Mouse (Mus musculus) neural tube, embryonic 11.5 days (tissue): ENCODE data around the gene Six2. TPM values are rescaled to one million over a fixed set of nuclear protein-coding genes. Genes with fewer than 3 reads are reported as not detected.

Experiments used
- ATAC-seq: fragments of 200-750 bp; cut with Nextera tagmentation; 2 replicates; pipeline ENCODE4 v1.8.0; 2017; ENCODE audit warnings: moderate number of reproducible peaks, mild to moderate bottlenecking, moderate TSS enrichment, moderate library complexity; ENCODE audit not compliant: insufficient read depth, low FRiP score, low TSS enrichment
- DNase-seq: peaks from one replicate; pipeline ENCODE4 v3.0.0-alpha.2; 2015; ENCODE audit warnings: low spot score
- H3K27ac ChIP-seq: fragments of 300-500 bp; sonication (generic); 2 replicates; pipeline ENCODE4 v1.5.1; 2014; ENCODE audit warnings: low read depth, mild to moderate bottlenecking, low read length
- H3K27me3 ChIP-seq: fragments of 300-500 bp; sonication (generic); 2 replicates; pipeline ENCODE4 v1.6.1; 2014; ENCODE audit warnings: mild to moderate bottlenecking, low read length, mixed read lengths; ENCODE audit not compliant: control insufficient read depth, insufficient read depth
- H3K36me3 ChIP-seq: fragments of 300-500 bp; sonication (generic); 2 replicates; pipeline ENCODE4 v1.6.1; 2014; ENCODE audit warnings: mild to moderate bottlenecking, low read length, moderate library complexity, mixed read lengths; ENCODE audit not compliant: control insufficient read depth, insufficient read depth
- H3K4me1 ChIP-seq: fragments of 300-500 bp; sonication (generic); 2 replicates; pipeline ENCODE4 v1.6.1; 2014; ENCODE audit warnings: low read length, mixed read lengths; ENCODE audit not compliant: control insufficient read depth, insufficient read depth
- H3K4me2 ChIP-seq: fragments of 300-500 bp; sonication (generic); 2 replicates; pipeline ENCODE4 v1.6.1; 2014; ENCODE audit warnings: low read depth, mild to moderate bottlenecking, moderate library complexity
- H3K4me3 ChIP-seq: fragments of 300-500 bp; sonication (generic); 2 replicates; pipeline ENCODE4 v1.5.1; 2014; ENCODE audit warnings: low read depth, low read length
- H3K9ac ChIP-seq: fragments of 300-500 bp; sonication (generic); 2 replicates; pipeline ENCODE4 v1.6.1; 2014; ENCODE audit warnings: mild to moderate bottlenecking, low read length
- H3K9me3 ChIP-seq: fragments of 300-500 bp; sonication (generic); 2 replicates; pipeline ENCODE4 v1.6.1; 2016; ENCODE audit warnings: low read length; ENCODE audit not compliant: control insufficient read depth
- WGBS: fragments of 180-500 bp; shearing (Covaris S2); extraction: QIAGEN DNeasy Blood & Tissue Kit; methylation state at CpG from one replicate; pipeline ENCODE4 v1.1.7; 2014; 5-methylcytosine and 5-hydroxymethylcytosine counted together
- polyA plus RNA-seq: library from polyadenylated mRNA; unstranded; fragments of >200 nt; fragmentation: Nextera tagmentation; extraction: Ambion mirVana; gene quantifications from 2 replicates; pipeline ENCODE4 v1.2.1, GENCODE M21; 2014

The Six2 gene
- polyA plus RNA-seq, 1 experiment from 2014 or later: 1.5 TPM

DNA sequence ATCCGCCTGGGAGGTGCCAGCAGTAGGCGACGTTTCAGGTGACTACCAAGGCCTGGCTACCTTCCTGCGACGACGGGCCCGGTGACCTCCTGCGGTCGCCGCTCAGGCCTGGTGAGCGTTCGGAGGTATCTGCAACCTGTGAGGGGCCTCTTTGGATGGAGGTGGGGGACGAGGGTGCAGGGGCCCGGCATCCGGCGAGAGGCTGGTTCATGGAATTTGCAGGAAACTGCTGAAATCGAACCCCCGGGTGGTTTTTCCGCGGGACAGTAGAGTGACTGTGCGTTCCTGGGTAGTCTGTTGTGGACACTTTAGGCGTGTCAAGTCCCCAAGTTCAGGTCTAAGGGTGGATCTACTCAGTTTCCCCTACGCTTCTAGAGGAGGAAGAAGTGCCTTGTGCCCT is 4.5 kb upstream of the Six2 start:
- Histone ChIP-seq H3K4me1 (peaks cover 8% of the 10 kb centered on the region; the same call in 1 of the 2 replicates), H3K9me3 (no peaks in the 10 kb centered on the region), H3K9ac (no peak overlapping the region), H3K27ac (no peak overlapping the region), H3K36me3 (no peaks in the 10 kb centered on the region), H3K4me2 (no peak overlapping the region), H3K27me3 (peaks cover 63% of the 10 kb centered on the region), H3K4me3 (no peak overlapping the region)
- no peak for ATAC-seq
- DNase-seq: no peak
- WGBS: 2% methylated on average over 23 of the region's 23 CpGs

DNA sequence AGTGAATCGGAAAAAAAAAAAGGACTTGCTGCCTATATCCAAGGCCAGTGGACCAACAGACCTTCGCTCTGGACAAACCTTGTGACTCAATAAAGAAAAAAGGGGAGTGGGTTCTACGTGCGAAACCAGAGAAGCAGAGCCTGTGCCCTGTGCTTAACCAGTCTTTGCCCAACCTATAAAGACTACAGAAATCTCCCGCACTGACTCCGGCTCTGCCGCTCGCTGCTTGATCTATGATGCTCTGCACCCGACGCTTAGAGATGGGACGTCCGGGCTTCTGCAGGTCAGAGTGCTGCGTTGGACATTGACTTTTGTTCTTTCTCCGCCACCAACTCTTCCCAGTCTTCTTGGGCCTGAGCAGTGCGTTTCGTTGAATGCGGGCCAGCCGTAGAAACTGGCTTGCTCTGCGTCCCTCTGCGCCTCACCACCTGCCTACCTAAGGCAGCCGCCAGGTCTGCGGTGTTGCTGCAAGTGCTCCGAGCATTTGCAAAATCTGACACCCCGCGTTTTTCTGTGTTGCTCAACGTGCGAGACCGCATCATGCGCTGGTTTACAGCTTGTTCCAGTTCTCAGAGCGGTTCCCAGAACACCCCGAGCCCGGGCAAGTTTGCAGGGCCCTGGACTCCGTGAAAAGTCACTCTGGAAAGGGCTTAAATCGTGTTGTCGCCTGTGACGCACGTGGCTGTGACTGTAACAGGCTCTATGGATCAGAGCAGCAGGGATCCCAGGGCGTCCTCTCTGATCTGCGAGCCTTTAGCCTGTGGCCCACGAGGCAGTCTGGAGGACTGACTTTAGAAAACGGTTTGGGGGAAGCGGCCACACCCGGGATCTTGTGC is 3.8 kb upstream of the Six2 start:
- H3K36me3 ChIP-seq: no peaks in the 10 kb centered on the region
- no peak overlapping the region for H3K27ac ChIP-seq
- H3K27me3 ChIP-seq: peaks cover 68% of the 10 kb centered on the region
- no peak for ATAC-seq
- peak; percentile 60 for DNase-seq
- no peak overlapping the region for H3K4me3 ChIP-seq
- H3K4me1 ChIP-seq: peaks cover 10% of the 10 kb centered on the region; the same call in 1 of the 2 replicates
- H3K9ac ChIP-seq: no peak overlapping the region
- 1% methylated on average over 43 of the region's 43 CpGs for WGBS
- H3K9me3 ChIP-seq: no peaks in the 10 kb centered on the region
- no peak overlapping the region for H3K4me2 ChIP-seq

DNA sequence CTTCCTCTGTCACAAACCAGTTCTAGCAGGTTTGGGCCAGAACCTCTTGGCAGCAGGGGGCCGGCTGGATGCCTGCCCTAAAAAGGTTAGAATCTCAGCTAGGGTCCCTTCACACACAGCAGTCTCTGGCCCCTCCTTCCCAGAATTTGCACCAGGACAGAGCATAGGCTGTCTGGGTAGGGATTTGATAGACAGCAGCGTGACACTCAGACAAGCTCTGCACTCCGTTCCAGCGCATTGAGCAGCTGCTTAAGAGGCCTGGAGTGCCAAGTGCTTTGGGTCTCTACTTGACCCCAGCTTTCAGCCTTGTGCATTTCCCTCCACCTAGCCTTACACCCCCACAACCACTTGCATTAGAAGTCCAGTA is 2.9 kb upstream of the Six2 start:
- Histone ChIP-seq H3K36me3 (no peaks in the 10 kb centered on the region), H3K4me2 (no peak overlapping the region), H3K27me3 (peaks cover 77% of the 10 kb centered on the region), H3K9ac (no peak overlapping the region), H3K4me1 (peaks cover 10% of the 10 kb centered on the region; the same call in 1 of the 2 replicates), H3K4me3 (no peak overlapping the region), H3K27ac (no peak overlapping the region), H3K9me3 (no peaks in the 10 kb centered on the region)
- ATAC-seq: no peak
- 1% methylated on average over 4 of the region's 4 CpGs for WGBS
- peak; percentile 52 for DNase-seq

DNA sequence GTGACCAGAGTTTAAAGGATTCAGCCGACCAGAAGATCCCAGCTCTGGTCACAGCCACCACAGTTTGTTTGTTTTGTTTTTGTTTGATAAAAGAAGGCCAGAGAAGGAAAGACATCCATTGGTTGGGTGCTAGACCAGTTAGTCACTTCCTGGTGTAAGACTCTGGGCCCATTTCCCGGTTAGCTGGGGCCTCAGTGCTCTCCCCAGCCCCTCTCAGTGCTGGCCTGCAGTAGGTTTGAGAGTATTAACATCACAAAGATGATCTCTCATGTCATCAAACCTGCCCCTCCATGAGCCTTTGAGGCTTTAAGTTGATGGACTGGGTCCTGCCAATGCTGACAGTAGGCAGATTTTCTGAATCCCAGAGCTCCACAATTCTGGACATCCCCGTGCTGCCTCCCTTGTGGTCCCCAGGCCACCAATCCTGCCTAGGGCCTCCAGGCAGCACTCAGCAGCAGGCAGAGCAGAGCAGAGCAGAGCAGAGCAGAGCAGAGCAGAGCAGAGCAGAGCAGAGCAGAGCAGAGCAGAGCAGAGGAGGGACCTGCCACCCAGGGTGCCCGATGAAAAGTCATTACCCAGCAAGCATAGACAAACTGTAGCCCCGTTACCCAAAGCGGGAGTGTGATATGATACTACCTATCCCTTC is 2.4 kb upstream of the Six2 start:
- peaks cover 83% of the 10 kb centered on the region for H3K27me3 ChIP-seq
- no peak overlapping the region for H3K4me2 ChIP-seq
- no peaks in the 10 kb centered on the region for H3K9me3 ChIP-seq
- no peak overlapping the region for H3K9ac ChIP-seq
- no peak overlapping the region for H3K4me3 ChIP-seq
- H3K36me3 ChIP-seq: no peaks in the 10 kb centered on the region
- 3% methylated on average over 6 of the region's 6 CpGs for WGBS
- ATAC-seq (no peak), DNase-seq (peak; percentile 32)
- H3K27ac ChIP-seq: no peak overlapping the region
- peaks cover 10% of the 10 kb centered on the region; the same call in 1 of the 2 replicates for H3K4me1 ChIP-seq

DNA sequence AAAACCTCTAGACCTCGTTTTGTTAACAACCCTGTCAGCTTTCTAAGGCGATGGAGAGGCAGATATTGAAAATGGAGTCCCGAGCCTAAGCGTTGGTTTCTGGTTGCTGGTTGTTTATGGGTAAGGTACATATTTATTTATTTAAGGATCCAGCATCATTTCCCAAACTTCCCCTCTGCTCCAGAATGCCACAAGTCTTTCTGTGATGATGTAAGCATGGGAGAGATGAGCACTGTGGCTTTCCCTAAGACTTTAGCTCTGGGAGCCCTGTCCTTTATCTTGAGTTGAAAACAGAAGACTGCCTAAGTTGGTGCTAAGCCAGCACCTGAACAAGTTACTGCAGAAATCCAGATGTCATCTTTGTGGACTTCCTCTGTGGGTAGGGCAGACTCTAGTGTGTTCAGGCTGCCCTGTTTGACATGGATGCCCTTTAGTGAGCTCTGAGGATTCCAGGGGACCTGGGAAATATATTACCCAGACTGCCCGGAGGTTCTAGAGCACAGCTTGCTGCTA is 1.8 kb upstream of the Six2 start:
- Histone ChIP-seq H3K27me3 (peaks cover 88% of the 10 kb centered on the region), H3K4me2 (no peak overlapping the region), H3K4me1 (peaks cover 10% of the 10 kb centered on the region; the same call in 1 of the 2 replicates), H3K4me3 (no peak overlapping the region), H3K9me3 (no peaks in the 10 kb centered on the region), H3K9ac (no peak overlapping the region), H3K27ac (no peak overlapping the region), H3K36me3 (no peaks in the 10 kb centered on the region)
- WGBS: 7% methylated on average over 5 of the region's 5 CpGs
- DNase-seq (peak; percentile 25), ATAC-seq (no peak)

DNA sequence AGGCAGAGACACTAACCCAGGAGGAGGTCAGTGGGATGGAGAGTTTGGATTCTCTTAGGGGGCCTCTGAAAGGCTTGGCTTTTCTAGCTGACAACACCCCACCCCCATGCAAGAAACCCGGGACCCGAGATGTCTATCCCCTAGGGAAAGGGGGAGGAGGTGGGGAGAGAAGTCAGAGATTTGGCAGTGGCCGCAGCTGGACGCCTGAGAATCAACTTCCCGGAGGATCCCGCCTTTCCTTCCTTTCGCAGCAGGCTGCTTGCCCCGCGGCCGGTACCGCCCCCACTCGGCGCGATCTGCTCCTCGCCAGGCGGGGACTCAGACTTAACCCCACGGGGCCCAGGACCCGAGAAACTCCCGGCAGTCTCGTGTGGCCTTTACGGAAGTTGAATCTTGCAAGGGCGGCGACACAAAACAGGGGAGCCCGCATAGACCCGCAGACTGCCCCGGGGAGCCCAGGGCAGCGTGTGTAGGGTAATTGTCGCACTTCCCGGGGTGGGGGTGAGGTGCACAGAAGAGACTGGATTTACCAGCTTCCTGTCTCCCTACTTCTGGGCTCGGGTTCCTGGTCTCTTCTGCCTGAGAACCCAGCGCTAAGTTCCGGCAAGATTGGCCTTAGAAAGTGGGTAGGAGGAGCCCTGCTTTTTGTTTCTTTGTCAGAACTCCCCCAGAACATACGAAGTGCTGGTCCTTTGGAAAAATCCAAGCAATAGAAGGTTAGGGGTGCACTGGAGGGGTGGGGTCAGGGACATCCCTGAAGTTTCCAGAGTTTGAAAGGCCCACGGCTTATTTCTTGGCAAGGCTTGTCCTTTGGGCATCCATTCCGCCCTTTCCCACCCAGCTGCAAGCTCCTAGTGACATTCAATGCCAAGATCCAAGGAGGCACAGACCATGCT is 1.1 kb upstream of the Six2 start:
- DNase-seq (peak; percentile 59), ATAC-seq (no peak)
- under 1% methylated on average over 35 of the region's 35 CpGs for WGBS
- Histone ChIP-seq H3K9ac (no peak overlapping the region), H3K4me3 (peak overlapping the region; percentile 10; the same call in 1 of the 2 replicates), H3K4me1 (peaks cover 10% of the 10 kb centered on the region; the same call in 1 of the 2 replicates), H3K4me2 (peak overlapping the region; percentile 58), H3K36me3 (no peaks in the 10 kb centered on the region), H3K27me3 (peaks cover 91% of the 10 kb centered on the region), H3K27ac (no peak overlapping the region), H3K9me3 (no peaks in the 10 kb centered on the region)

DNA sequence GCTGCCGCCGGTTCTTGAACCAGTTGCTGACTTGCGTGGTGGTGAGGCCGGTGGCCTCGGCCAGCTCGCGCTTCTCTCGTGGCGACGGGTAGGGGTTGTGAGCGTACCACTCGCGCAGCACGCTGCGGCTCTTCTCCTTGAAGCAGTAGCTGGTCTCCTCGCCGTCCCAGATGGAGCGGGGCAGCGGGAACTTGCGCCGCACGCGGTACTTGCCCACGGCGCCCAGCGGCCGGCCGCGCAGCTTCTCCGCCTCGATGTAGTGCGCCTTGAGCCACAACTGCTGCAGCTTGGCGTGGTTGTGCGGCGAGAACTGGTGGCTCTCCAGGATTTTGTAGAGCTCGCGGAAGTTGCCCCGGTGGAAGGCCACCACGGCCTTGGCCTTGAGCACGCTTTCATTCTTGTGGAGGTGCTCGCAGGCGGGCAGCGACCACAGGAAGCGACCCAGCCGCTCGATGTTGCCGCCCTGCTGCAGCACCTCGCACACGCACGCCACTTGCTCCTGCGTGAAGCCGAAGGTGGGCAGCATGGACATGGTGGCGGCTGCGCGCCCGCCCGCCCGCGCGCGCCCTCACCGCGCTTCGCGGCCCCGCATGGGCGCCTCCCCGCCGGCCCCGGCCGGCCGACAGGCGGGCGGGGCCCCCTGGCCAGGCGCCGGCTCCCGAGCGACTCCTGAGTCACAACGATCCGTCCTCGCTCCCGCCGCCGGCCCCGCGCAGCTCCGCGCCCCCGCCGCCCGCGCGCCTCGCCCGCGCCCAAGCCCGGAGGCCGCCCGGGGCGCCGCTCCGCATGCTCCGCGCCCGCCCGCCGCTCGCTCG is 446 bp downstream of the Six2 start:
- H3K4me3 ChIP-seq: peak overlapping the region; percentile 39
- under 1% methylated on average over 74 of the region's 109 CpGs for WGBS
- H3K9me3 ChIP-seq: no peaks in the 10 kb centered on the region
- ATAC-seq (peak; percentile 45), DNase-seq (peak; percentile 64)
- no peak overlapping the region for H3K9ac ChIP-seq
- H3K27me3 ChIP-seq: peaks cover 91% of the 10 kb centered on the region
- H3K4me2 ChIP-seq: peak overlapping the region; percentile 58
- no peaks in the 10 kb centered on the region for H3K36me3 ChIP-seq
- H3K27ac ChIP-seq: no peak overlapping the region
- peaks cover 10% of the 10 kb centered on the region; the same call in 1 of the 2 replicates for H3K4me1 ChIP-seq
